Mouse (Mus musculus): ENCODE measurements around the gene Slc6a13.

Slc6a13 gene

DNA sequence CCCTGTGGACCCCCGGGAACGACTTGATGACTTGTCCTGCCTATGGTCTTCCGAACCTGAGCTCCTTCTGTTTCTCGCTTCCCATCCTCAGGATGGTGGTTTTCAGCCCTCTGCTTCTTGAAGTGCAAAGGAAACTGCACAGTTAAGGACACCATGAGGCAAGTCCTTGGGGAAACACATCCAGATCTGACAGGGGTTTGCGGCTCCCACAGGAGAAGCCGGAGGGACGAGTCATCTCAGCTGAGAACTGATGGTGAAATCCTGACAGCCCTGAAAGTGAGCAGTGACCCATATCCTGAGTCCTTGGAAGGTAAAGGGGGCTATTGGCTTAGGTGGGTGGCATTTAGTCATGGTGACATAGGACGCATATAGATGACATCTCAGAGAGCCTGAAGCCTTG, 80.5 kb downstream of the Slc6a13 start:
- no peak for DNase-seq (ENCODE audit: low spot score)

- no peak for DNase-seq (ENCODE audit: low spot score)
Observed at GRCm38 (mm10) chr6:121382071-121382470, 82.0 kb downstream of the Slc6a13 start.

DNA sequence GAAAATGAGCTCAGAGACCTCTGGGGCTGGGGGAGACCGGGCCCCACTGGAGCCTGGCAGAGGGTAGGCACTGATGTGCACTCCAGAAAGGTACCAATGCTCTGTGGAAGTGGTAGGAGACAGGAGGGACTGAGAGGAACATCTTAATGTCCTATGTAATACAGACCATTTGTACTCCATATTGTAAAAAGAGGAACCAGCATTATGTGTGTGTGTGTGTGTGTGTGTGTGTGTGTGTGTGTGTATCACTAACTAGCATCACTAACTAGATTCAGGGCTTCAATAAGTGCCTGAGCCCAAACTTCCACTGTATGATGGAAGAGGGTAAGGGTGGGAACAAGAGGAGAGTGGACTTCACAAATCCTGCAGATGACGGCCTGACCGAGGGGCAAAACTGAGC, 85.4 kb downstream of the Slc6a13 start:
- DNase-seq (ENCODE audit: low spot score) = no peak

Measured in ovary, adult 18-20 months (tissue).